Mouse (Mus musculus) liver, embryonic 14 days (tissue): ENCODE data around the gene Stk25. TPM values are rescaled to one million over a fixed set of nuclear protein-coding genes. Genes with fewer than 3 reads are reported as not detected.

Experiments used
- polyA plus RNA-seq: library from polyadenylated mRNA; depleted of rRNA; stranded (reverse); fragments of >200 nt; gene quantifications from 2 replicates; pipeline ENCODE4 v1.2.3, GENCODE M21; 2012; rRNA removed

Gene Stk25
- polyA plus RNA-seq, result 34.2 and 37.4 TPM in 2 replicates

DNA sequence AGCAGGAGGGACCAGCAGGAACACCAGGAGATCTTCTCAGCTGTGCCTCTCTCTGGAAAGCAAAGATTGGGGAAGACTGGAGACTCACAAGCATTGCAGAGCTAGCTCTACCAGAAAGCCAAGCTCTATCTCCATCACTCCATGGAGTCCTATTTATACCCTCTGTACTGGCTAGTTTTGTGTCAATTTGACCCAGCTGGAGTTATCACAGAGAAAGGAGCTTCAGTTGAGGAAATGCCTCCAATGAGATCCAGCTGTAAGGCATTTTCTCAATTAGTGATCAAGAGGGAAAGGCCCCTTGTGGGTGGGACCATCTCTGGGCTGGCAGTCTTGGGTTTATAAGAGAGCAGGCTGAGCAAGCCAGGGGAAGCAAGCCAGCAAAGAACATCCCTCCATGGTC lies at the start of gene Stk25:
Stk25 (minus strand) TSS at position 101 of the 400 bp plus-strand sequence.

DNA sequence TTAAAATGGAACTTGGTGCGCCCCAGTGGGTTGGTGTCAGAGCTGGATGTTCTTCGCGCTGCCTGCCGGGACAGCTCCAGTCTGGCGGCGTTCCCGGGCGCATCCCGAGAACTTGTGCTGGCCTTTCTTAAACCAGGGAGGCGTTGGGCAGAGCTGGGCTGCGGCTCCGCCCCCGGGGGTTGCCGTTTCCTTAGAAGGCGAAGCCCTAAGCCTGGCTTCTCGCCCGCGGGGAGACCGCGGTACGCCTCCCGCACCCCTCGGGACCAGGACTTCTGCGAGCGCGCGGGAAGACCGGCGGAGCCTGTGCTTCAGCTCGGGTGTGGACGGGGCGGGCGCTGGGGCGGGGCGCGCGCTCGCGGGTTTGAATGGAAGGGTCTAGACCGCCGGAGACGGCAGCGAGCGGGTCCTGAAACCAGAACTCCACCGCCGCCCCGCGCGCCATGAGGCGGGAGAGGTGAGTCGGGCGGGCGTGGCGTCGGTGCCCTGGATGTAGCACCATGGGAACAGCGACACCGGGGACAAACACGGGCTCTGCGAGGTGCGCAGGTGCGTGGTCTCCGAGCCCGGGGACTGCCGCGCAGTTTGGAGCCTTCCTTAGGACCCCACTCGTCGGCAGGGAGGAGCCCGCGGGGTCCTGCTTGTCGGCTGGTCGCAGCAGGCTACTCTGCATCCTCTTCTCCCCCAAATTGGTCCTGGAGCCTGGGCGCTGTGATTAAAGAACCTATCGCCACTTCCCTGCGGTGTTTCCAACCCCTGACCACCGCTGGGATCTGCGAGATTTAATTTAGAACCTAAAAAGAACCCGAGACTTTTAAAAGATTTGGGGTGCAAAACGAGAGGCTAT lies 27.2 kb upstream of the Stk25 start, which contains the start of gene Bok:
Bok (plus strand) TSS at position 260 of the 844 bp plus-strand sequence.

Other genes starting within 250 kb of the Stk25 start
- gene Hdlbp, start 179.8 kb downstream of the Stk25 start, polyA plus RNA-seq, result 45.4 and 51.7 TPM in 2 replicates
- 0.69 and 0.77 TPM in 2 replicates for gene Farp2, start 146.6 kb downstream of the Stk25 start, polyA plus RNA-seq
- 1.5 and 1.8 TPM in 2 replicates for gene Bok, start 27.0 kb upstream of the Stk25 start, polyA plus RNA-seq
- 19.2 and 20.3 TPM in 2 replicates for gene Atg4b, start 92.8 kb upstream of the Stk25 start, polyA plus RNA-seq
- gene Thap4, start 96.2 kb upstream of the Stk25 start, polyA plus RNA-seq, result 9.0 and 10.7 TPM in 2 replicates
- gene Dtymk, start 143.3 kb upstream of the Stk25 start, polyA plus RNA-seq, result 126 and 146 TPM in 2 replicates
- gene Ing5, start 145.3 kb upstream of the Stk25 start, polyA plus RNA-seq, result 7.1 and 8.0 TPM in 2 replicates
- gene D2hgdh, start 166.2 kb upstream of the Stk25 start, polyA plus RNA-seq, result 6.1 and 6.5 TPM in 2 replicates
- gene Gal3st2, start 202.6 kb upstream of the Stk25 start, polyA plus RNA-seq, result 0.01 and 0.03 TPM in 2 replicates